Mouse (Mus musculus): ENCODE data around the gene 1500009L16Rik.

Gene 1500009L16Rik

DNA sequence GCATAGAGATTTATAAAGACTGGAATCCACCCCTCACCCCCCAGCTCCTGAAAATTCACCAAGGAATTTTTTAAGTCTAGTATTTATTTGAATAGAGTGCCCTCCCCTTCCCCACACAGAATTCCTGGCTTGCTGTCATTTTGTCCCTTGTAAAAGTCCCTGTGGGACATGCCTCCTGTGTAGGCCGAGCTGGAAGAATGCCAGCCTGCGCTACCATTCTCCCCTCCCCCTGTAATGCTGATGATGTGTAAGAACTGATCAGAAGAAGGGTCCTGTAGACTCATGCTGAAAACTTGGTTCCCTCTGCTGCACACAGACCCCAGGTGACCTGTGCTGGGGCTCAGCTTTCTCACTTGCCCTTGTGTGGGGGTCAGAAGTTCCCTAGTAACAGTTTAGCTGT, 37.9 kb downstream of the 1500009L16Rik start:
- DNase-seq (ENCODE audit: low spot score) = no peak

- DNase-seq (ENCODE audit: low spot score) = no peak
Measured at GRCm38 (mm10) chr10:83763891-83764290, 41.2 kb downstream of the 1500009L16Rik start.

DNA sequence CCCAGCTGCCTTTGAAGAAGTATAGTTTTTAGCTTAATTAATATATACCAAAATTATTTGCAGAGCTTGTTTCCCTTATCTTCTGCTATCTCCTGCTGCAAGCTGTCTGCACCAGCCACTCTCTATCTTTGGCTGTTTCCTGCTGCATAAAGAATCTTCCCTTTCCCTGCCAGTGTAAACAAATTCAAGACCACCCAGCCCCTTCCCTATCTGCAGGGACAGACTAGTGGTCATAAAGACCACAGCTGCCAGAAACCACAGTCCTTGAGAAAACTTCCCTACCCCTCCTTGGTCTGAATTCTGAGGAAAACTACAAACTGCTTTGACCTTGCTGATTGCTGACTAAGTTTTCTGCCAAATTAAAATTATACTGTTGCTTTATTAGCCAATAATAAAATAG, 44.2 kb downstream of the 1500009L16Rik start:
- DNase-seq (ENCODE audit: low spot score) = no peak

GRCm38 (mm10) chr10:83776272-83776878, 53.7 kb downstream of the 1500009L16Rik start:
- DNase-seq (ENCODE audit: low spot score) = peak; percentile 17

DNA sequence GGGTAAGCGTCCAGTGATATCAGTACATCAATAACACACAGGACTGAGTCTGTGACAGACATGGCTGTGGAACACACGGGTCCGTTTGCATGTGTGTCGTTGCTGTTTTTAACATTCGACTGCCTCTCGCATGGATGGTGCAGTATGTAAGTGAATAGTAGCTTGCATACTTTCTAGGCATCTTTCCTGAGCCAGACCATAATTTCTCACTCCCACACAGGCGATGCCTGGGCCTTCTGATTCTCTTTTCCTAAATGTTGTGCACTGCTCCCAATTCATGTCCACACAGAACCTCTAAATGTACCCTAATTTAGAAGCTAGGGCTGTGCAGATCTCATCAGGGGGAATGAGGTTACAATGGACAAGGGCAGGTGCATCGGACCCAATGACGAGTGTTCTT, 54.6 kb downstream of the 1500009L16Rik start:
- DNase-seq (ENCODE audit: low spot score) = no peak

GRCm38 (mm10) chr10:83781854-83782253, 59.2 kb downstream of the 1500009L16Rik start:
- DNase-seq (ENCODE audit: low spot score) = no peak

- DNase-seq (ENCODE audit: low spot score) = no peak
Measured at GRCm38 (mm10) chr10:83782371-83783120, 59.9 kb downstream of the 1500009L16Rik start.

- no peak for DNase-seq (ENCODE audit: low spot score)
Measured at GRCm38 (mm10) chr10:83785003-83785402, 62.3 kb downstream of the 1500009L16Rik start.

- DNase-seq (ENCODE audit: low spot score) = no peak
Measured at GRCm38 (mm10) chr10:83785627-83786392, 63.1 kb downstream of the 1500009L16Rik start.

DNA sequence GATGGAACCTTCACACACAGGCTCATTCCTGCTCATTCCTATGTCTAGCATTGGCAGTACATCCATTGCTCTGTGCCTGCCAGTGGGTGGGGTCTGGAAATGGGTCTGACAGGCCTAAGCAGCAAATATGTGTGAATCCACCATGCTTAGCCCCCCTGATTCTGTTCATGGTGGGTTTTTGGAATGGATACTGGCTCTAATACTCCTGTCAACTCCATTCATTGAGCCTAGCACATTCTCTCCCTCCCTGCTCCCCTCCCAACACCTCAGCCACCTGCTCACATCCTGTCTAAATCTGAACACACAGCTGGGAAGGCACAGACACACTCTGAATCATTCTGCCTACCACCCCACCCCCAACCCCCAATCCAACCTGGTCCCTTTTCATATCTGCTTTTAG, 72.4 kb downstream of the 1500009L16Rik start:
- no peak for DNase-seq (ENCODE audit: low spot score)

GRCm38 (mm10) chr10:83795500-83795899, 72.8 kb downstream of the 1500009L16Rik start:
- DNase-seq (ENCODE audit: low spot score) = no peak

DNA sequence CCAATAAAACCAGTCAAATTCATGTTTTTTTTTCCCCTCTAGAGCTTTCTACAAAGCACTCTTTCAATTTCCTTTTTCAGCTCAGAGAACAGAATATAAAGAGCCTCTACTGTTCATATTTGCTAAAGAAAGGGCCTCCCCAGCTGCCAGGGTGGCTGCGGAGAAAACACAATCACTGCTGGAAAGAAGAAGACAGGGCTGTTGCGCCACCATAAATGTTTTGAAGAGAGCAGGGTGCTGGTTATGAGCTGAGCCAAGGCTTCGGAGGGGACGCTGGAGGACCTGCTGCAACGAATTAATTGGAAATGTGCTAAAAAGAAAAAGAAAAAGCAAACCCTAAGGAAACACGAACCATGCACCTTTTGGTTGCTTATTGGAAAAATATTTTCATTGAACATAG, 81.4 kb downstream of the 1500009L16Rik start:
- DNase-seq (ENCODE audit: low spot score) = no peak

GRCm38 (mm10) chr10:83805201-83805718, 82.6 kb downstream of the 1500009L16Rik start:
- no peak for DNase-seq (ENCODE audit: low spot score)

DNA sequence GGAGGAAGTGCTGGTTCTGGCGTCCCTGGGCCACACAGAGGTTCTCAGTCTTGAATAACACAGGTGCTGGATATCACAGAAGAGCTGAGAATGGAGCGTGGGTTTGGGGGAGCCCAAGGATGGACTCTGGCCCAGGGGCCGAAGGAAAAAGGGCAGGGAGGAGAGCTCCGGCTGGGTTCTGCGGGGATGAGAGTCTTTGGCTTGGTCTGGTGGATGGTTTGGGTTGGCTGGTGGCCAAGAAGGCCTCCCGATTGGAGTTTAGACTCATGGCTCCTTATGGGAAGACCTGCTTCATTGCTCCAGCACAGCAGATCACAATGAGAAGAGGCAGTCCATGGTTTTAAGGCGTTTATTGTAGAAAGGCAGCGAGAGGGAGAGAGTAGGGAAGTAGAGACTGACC, 84.6 kb downstream of the 1500009L16Rik start:
- DNase-seq (ENCODE audit: low spot score) = no peak
